Mouse (Mus musculus) lung, postnatal 0 days (tissue): Measurements from ENCODE around the gene Gm43720.

Experiments used
- CTCF ChIP-seq: IDR thresholded peaks from 2 replicates; pipeline ENCODE4 v1.5.1; 2016; ENCODE audit warnings: antibody characterized with exemption, mild to moderate bottlenecking
- EP300 ChIP-seq: IDR thresholded peaks from 2 replicates; pipeline ENCODE4 v1.6.1; 2016; ENCODE audit warnings: antibody characterized with exemption, mild to moderate bottlenecking, control low read depth

DNA sequence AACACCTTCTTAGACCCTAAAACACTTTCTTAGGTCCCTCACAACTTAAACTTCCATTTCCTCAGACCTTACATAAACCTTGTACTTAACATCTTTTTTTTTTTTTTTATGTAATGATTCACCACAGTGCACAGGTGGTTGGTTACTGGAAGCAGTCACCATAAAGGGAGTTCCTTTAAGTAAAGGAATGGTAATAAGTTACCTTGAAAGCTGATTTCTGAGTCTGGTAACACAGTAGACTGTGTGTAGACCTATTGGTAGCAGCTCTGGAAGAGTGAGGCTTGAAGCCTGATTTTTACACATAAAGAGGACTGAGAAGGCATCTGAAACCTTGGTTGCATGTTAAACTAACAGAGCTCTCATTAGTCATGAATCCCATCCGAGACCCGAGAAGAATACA, 59.9 kb downstream of the Gm43720 start:
- TF ChIP-seq CTCF (no peak), EP300 (no peak)
